Mouse (Mus musculus): ENCODE data around the gene Mknk1.

The Mknk1 gene

DNA sequence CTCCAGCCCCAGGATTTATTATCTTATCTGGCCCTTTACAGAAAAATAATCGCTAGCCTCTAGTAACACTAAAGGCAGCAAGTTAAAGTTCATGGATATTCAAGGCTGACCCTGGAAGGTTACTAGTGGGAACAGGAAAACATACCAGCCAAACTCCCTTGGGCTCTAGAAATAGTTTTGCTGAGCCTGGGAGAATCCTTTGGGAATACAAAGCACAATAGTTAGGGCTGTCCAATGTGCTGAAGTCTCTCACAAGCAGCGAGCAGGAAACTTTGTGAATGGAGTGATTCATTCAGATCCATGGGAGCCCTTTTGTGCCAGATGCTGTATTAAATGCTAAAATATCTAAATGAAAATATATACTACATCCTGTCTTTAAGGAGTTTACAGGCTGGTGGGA is 7.7 kb downstream of the Mknk1 start:
- DNase-seq (ENCODE audit: low read depth, low spot score), result no peak

DNA sequence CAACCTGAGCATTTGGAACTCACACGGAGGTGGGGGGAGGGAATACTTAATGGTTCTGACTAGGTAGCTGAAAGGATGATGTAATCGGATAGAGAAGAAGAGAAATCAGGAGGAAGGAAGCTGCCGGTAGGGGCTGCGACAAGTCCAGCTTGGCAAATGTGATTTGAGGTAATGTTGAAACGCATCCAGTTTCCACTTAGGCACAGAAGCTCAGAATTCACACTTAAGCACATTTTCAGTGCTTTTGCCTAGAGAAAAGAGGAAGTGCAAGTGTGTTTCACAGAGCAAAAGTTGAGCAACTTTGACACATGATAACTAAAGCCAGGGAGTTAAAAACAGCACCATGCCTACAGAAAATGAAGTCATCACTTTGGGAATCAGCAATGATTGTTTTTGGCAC is 8.4 kb downstream of the Mknk1 start:
- DNase-seq (ENCODE audit: low read depth, low spot score), result peak; percentile 83

DNA sequence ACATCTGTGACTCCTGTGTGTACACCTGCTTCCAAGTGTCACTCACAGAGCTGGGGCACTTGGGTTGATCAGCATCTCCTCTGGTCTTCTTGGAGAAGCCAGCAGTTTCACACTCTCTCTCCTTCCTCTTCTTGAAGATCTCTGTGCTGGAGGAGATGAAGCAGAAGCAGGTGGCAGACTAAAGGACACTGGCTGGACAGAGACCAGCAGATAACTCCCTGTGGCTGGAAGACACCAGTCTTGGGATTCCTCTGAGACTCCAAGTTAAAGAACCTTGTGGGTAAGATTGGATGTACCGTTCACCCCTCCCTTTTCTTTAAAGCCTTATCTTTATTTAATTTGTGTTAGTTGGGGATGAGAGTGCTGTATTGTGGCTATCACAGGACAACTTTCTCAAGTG is 9.1 kb downstream of the Mknk1 start:
- DNase-seq (ENCODE audit: low read depth, low spot score), result no peak

DNA sequence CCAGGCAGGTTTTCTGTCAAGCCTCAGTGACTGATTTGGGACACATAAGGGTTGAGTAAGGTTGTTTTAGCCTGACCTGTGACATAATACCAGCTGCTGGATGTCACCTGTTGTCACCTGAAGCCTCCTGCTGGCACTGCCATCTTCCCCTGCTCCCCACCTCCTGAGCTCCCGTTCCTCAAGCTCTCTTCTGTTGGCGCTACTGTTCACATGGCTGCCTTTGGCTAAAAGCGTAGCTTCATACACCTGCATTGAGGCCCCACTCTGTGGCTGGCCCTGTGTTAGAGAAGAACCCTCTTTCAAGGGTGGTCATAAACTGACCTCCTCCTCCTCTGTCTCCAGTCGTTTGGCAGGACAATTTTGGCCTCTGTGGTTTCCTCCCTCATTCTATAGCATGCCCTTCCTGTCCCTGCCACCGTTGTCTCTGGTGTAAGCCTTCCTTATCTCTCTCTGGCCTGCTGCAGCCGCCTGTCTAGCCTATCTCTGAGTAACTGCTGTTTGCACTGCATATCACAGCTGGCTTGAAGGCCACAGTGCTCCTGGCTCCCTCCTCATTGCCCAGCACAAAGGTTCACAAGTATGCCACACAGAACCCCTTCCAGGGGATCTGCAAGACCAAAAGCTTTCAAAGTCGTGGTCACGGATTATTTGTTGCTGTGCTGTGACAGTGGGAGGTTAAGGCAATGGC is 10.1 kb downstream of the Mknk1 start:
- DNase-seq (ENCODE audit: low read depth, low spot score), result no peak

DNA sequence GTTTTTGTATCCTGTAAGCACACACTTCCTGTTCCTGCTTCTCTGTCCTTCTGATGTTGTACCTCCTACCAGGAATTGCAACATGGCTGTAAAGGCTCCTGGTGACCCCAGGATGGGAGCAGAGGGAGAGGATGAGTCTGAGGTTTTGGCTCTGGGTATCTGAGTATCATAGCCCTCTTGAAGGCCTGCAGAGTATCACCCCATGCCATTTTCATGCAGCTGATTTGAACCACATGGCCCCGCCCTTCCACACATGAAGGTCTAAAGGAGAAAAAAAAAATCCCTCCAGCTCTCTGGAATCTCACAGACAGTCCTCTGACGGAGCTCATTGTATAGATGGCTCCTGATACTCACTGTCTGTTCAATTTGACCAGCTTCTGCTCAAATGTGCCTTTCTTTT is 11.1 kb downstream of the Mknk1 start:
- DNase-seq (ENCODE audit: low read depth, low spot score), result no peak

DNA sequence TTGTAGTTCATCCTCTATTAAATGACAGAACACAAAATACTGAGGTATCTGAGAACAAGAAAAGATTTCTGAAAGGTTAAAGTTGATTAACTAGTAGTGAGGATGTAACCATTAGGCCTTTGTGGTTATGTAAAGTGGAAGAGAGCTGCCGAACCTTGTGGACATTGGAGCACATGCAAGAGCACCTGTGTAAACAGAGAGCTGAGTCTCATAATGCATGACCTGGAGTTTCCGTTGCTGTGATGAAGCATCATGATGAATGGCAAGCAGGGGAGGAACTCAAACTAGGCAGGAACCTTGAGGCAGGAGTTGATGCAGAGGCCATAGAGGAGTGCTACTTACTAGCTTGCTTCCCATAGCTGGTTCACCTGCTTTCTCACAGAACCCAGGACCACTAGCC is 11.6 kb downstream of the Mknk1 start:
- no peak for DNase-seq (ENCODE audit: low read depth, low spot score)

DNA sequence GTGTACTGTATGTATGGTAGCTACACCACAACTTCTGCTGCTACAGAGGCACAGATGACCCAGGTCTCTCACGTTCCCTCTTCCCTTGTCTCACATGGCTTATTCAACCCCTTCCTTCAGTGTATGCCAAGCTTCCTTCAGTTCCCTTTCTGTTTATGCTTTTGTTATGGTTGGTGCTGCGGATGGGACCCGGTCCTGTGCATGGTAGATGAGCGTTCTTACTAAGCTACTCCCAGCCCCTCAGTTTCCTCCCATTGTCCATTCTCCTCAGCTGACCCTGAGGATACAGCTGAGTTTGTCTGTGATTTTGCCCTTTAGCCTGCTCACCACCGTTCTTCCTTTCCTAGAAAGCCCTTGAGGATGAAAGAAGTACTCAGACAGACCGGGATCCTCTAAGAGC is 12.6 kb downstream of the Mknk1 start:
- DNase-seq (ENCODE audit: low read depth, low spot score), result no peak

DNA sequence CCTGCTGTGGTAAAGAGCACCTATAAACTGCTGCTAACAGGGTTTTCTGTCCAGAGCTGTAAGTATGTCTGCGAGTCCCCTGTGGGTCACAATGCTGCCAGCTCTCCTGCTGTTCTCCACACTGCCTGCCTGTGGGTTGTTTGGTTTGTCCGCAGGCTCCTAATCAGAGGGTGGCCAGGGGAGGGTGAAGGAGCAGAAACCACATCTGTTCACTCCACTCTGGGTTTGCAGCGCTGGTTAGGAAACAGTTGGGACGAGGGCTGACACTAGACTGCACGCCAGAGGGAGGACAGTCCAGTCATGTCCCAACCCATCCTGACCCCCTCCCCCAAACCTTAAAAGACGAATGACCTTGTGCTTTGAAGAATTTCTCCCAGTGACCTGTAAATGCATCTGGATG is 16.1 kb downstream of the Mknk1 start:
- DNase-seq (ENCODE audit: low read depth, low spot score), result no peak

DNA sequence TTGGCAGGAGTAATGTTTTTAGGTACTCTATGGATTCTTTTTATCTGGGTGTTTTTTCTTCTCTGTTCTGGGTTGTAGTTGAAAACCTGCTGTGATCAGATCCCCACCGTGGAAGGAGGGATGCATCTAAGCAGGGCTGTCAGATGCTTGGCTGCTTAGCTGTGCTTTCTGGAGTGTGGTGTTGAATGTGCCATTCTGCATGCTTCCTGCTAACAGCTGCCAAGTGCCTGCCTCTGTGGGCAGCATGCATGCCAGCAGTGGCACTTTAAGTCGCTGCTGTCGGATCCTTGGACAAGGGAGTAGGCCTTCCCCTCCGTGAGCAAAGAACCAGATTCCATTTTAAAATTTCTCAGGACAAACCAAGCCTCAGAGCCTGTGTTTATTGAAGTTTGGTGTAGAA is 16.6 kb downstream of the Mknk1 start:
- DNase-seq (ENCODE audit: low read depth, low spot score), result no peak

DNA sequence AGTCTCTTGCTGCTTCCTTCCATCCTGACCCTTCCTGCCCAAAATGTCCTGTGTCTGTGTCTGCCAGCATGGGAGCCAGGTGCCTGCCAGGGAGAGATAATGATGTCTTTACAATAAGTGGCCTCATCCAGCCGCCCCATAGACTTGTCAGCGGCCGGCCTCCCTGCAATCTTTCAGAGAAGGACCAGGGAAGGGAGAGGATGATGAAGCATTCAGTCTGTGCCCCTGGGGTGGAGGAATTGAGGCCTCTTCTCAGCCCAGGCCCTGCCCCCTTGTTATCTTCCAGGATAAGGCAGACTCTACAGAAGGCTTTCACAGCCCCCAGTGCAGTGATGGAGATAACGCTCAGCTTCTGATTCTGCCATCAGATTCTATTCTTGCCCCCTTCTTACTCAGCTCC is 17.3 kb downstream of the Mknk1 start:
- DNase-seq (ENCODE audit: low read depth, low spot score), result no peak

DNA sequence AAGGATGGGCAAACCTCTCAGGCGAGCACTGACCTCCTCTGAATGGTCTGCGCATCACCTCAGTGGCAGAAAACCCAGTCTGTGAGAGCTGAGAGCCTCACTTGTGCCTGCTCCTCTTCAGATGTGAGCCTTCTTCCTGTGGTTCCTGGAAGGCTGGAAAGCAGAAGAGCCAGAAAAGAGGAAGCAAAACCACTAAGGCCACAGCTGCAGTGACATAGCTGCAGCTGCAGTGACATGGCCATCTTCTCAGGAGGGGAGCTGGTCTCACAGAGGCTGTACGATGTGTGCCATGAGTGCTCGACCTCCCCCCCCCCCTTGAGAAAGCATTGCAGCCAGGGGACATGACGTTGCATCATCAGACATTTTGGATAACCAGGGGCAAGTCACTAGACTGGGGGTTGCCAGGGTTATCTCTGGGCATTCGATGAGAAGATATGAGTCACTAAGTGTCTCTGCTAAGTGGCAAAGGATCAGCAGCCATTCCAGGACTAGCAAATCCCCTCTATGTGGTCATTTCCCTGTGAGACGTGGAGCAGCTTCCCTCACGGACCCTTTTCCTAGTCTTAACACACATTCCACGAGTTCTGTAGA is 18.4 kb downstream of the Mknk1 start:
- no peak for DNase-seq (ENCODE audit: low read depth, low spot score)

DNA sequence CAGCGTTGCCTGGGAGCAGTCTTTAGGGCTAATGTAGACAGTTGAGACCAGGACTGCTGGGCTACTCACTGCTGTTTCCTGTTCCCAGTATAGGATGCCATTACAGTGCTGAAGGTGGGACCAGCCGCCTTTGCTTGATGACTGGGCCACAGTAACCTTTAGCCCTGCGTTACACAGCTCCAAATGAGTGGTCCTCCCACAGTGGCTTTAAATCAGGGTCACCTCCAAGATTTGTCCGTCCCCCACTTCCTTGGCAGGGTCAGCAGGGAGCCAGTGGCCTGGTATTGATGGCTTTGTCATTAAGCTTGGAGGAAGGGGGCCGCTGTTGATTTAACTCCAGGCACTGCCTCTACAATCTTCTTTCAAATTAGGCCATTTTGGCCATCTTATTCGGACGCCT is 24.4 kb downstream of the Mknk1 start:
- DNase-seq (ENCODE audit: low read depth, low spot score), result no peak

DNA sequence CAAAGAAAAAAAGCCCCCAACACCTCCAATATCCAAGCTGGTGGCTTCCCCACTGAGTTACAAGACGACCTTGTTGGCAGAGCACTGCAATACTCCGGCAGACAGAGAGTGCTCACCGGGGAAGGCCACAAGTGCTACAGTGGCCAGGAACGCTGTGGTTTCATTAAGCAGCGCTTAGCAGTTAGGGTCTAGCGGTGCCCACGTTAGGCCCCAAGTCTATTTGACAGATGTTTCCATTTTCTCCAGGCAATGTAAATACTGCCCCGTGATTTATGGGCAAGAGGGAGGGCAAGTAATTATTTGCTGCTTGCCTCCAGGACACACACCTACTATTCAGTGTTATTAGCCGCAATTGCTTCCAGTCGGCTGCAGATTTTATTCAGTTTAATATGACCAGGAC is 24.9 kb downstream of the Mknk1 start:
- no peak for DNase-seq (ENCODE audit: low read depth, low spot score)

DNA sequence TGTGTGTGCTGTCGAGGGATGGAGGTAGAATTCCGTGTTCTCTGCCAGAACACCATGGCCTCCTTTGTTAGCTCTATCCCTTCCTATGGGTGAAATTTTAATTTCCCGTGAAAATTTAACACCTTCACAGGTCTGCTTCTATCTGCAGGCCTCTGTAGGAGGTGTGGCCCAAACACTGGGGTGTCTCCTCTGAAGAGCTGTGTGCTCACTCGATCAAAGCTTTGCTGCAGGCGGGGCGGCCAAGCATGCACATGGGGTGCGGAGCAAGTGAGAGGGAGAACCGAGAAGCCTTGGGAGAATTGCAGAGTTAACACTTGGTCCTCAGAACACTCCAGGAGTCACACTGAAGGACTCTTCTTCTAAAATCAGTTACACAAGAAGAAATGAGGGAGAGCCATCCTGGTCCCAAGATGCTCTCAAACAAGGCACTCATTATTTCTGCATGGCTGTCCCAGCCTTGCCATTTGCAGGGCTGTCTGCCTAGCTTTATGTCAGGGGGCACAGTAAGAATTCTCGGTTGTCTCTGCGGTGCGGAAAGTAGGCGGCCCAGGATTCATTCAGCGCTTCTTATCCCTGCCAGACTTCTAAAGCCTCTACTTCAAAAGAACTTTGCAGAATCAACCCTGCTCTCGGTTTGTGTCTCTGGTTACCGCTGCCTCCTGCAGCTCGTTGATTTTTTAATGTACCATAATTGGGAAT is 30.7 kb downstream of the Mknk1 start:
- DNase-seq (ENCODE audit: low read depth, low spot score), result no peak

DNA sequence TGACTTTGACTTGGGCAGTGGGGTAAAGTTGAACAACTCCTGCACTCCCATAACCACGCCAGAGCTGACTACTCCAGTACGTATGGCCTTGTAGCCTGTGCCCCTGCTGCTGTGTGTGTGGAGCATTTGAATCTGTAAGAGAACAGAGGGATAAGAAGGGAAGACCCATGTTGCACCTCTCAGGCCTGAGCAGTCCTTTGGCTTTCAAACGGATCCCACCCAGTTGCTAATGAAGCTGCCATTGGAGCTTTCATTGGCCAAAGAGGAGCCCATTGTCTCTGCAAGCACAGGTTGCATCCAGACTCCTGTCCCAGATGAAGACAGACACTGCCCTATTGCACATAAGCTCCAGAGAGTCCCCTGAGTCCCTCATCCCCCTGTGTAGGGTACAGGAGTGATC is 34.2 kb downstream of the Mknk1 start:
- no peak for DNase-seq (ENCODE audit: low read depth, low spot score)

DNA sequence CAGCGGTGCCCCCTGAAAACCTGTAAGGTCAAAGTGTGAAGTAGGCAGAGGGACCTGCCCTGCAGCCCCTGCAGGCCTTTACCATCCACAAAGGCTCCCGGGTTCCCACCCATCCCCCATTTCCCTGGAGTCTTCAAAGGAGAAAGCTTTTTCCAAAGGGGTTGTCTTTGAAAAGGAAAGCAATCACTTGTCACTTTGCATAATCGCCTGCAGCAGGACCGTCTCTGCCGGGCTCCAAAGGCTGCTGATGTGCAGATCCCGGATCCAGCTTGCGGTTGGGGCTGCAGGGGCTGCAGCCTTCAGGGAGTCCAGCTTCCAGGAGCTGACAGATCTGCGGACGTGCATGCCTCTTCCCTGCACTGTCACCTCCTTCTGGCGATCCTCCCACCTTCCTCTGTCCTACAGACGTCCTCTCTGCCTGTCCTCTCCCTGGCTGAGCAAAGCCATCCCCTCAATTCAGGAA is 39.2 kb downstream of the Mknk1 start:
- DNase-seq (ENCODE audit: low read depth, low spot score), result no peak

DNA sequence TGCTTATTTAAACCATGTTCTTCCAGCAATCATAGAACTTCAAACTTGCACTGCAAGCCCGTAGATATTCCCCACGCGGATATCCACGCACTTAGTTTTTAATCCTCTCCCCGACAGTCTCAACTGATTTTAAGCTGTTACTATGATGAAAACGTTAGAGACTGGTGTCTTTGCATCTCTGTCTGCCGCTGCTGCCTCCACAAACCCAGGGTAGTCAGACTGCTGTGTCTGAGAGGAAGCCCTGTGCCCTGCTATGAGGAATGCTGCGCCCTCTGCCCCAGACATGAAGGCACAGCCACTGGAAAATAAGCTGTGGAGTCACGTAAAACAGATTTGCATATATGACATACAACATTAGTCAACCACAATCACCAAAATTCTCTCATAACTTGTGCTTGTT is 39.8 kb downstream of the Mknk1 start:
- no peak for DNase-seq (ENCODE audit: low read depth, low spot score)

DNA sequence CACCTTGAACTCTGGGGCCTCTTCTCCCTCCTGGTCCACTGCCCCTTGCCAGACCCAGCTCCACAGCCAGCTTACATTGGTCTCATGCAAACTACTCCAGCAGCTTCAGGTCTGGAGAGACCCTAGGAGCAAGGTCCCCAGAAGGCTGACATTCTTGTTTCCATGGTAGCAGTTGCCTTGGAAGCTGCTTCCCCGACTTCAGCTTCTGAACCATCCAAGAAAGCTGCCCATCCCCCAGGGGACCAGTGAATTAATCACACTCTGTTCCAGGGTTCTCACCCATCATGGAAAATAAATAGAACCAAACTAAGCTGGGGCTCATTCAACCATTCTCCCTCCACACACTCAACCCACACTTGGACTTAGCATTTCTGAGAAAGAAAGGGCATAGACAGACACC is 42.2 kb downstream of the Mknk1 start:
- DNase-seq (ENCODE audit: low read depth, low spot score), result no peak

DNA sequence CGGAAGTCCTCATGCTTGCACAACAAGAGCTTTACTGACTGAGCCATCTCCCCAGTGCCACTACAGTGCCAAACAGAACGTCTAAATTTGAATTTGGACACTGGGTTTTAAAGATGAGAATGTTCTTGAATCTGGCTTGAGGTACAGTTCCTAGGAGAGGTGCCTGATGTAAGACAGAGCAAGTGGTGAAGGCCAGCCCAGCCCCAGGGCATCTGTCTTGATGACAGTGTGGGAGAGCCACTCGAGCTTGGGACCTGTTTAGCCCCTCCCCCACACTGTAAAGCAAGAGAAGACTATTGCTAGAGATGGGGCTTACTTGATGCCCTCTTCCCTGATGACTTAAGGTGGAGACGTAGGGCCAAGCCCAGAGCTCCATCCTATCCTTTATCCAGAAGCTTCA is 43.2 kb downstream of the Mknk1 start:
- no peak for DNase-seq (ENCODE audit: low read depth, low spot score)

DNA sequence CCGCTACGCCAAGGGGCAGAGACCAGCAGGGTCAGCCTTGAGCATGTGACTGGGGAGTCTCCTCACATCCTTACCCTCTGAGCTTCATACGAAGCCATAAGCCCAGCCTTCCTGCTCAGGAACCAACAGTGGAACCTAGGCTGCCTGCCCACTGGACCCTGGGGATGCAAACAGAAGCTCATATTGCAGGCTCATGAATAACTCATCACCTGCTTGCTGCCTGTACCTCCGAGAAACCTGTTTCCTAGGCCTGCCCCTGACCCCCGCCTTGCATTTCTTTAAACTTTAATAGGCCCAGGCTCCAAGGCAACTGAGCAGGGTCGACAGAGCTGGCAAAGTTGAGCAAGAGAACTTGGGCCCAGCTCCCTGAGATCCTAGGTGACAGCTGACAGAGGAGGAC is 45.0 kb downstream of the Mknk1 start, which contains the start of gene Kncn:
Kncn (plus strand) TSS at position 379 of the 400 bp plus-strand sequence.
- DNase-seq (ENCODE audit: low read depth, low spot score), result no peak

DNA sequence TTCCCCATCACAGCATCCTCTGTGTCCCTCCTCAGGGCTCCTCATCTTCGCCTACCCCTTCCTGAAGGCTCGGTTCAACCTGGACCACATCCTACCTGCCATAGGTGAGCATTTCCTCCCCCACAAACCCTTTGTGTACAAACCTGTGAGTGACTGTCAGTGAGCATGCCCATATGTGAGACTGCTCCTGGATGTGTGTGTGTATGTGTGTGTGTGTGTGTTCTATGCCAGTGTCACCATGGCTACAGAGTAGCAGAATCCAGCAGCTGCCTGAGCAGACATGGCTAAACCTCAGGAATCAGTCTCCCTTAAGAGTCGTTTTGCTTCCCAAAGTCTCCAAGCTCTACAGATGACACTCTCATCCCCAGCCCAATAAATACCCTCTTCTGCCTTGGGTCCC is 46.8 kb downstream of the Mknk1 start:
- DNase-seq (ENCODE audit: low read depth, low spot score), result peak; percentile 50

DNA sequence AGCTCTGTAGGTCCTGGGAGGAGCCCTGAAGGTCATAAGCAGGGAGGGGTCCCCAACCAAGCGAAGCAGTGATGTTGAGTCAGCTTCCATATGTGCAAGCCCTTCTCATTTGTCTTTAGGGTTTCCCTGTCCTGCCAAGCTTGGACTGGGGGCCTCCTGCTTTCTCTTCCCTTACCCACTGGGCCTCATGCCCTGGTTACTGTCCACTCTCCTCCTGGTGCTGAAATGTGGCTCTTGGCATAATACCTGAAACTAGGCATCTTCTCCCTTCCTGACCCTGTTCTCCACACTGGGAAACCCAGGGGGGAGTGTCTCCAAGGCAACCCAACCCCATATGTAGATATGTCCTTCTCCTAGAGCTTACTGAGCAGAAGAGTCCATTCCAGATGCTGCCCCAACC is 47.9 kb downstream of the Mknk1 start:
- DNase-seq (ENCODE audit: low read depth, low spot score), result no peak

DNA sequence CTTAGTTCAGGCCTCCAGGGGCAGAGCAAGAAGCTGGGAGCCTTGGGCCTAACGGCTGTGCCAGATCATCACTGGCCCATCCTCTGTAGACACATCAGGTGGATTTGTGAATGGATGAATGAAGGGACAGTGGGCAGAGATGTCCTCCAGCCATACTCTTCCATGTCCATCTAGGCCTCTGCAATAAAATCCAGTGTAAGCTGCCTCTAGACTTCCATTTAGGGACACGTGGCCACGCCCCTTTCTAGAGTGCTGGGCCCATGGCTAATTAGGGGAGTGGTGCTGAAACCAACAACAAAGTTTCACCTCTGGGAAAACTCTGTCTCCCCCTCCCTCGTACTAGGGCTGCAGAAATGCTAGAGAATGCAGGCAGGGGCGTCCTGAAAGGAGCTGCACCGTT is 51.1 kb downstream of the Mknk1 start:
- DNase-seq (ENCODE audit: low read depth, low spot score), result no peak
